14 mouse cellular contexts compared by ENCODE assay signal in genomic region chrX:58033521-58033920, GRCm38 (mm10). TPM values are rescaled to one million over a fixed set of nuclear protein-coding genes. Genes with fewer than 3 reads are reported as not detected.
DNase-seq lines count a peak whose midpoint lies in the region; ATAC-seq and TF ChIP-seq lines count a peak whose summit lies in the region.
"Had no signal": no experiment of that assay in that cellular context is flagged by ENCODE, and none has a peak within 500 bp of the region (broad histone marks: within the 10 kb centered on the region; RNA-seq: fewer than 3 reads in every experiment).

No protein-coding gene starts in this region.

- no peak for TF ChIP-seq POLR2A in cerebellum, adult 2 months (IDR thresholded peaks at IDR 0.05; ENCODE audit: borderline replicate concordance, insufficient read depth, low read length)

- ATAC-seq in hindbrain, embryonic 12.5 days (ENCODE audit: low FRiP score) = no peak
- no peak for ATAC-seq in midbrain, embryonic 12.5 days (ENCODE audit: low FRiP score, low read depth)

- H3K36me3 ChIP-seq in embryonic facial prominence, embryonic 10.5 days (replicated peaks) = no peaks in the 10 kb centered on the region
- H3K36me3 ChIP-seq in hindbrain, embryonic 12.5 days = no peaks in the 10 kb centered on the region
- no peaks in the 10 kb centered on the region for H3K36me3 ChIP-seq in midbrain, embryonic 12.5 days
- H3K36me3 ChIP-seq: embryonic facial prominence, embryonic 13.5 days had no signal

- peak overlapping the region; percentile 40 for H3K9ac ChIP-seq in hindbrain, embryonic 12.5 days
- peak overlapping the region; percentile 73 for H3K9ac ChIP-seq in midbrain, embryonic 12.5 days (replicated peaks)
- H3K9ac ChIP-seq: embryonic facial prominence, embryonic 13.5 days had no signal

- no peaks in the 10 kb centered on the region for H3K9me3 ChIP-seq in embryonic facial prominence, embryonic 10.5 days
- no peaks in the 10 kb centered on the region for H3K9me3 ChIP-seq in hindbrain, embryonic 12.5 days (replicated peaks)
- H3K9me3 ChIP-seq in midbrain, embryonic 12.5 days = no peaks in the 10 kb centered on the region
- H3K9me3 ChIP-seq: embryonic facial prominence, embryonic 13.5 days had no signal

- peak overlapping the region; percentile 34 for H3K4me2 ChIP-seq in hindbrain, embryonic 12.5 days (replicated peaks)
- peak overlapping the region; percentile 56 for H3K4me2 ChIP-seq in midbrain, embryonic 12.5 days (replicated peaks)
- H3K4me2 ChIP-seq: embryonic facial prominence, embryonic 13.5 days had no signal

- peak overlapping the region; percentile 72 for H3K4me3 ChIP-seq in cerebellum, adult 2 months (replicated peaks; ENCODE audit: insufficient read depth, low read depth, low read length)
- peak overlapping the region; percentile 55 for H3K4me3 ChIP-seq in embryonic facial prominence, embryonic 10.5 days
- peak overlapping the region; percentile 43 for H3K4me3 ChIP-seq in hindbrain, embryonic 12.5 days
- peak overlapping the region; percentile 56 for H3K4me3 ChIP-seq in midbrain, embryonic 12.5 days
- H3K4me3 ChIP-seq: embryonic facial prominence, embryonic 13.5 days had no signal

- no peaks in the 10 kb centered on the region; the same call in 1 of the 2 replicates for H3K27me3 ChIP-seq in cerebellum, adult 2 months (ENCODE audit: control insufficient read depth, insufficient read depth, low read length)
- peaks cover 97% of the 10 kb centered on the region for H3K27me3 ChIP-seq in embryonic facial prominence, embryonic 10.5 days (replicated peaks; ENCODE audit: low read depth, poor library complexity, severe bottlenecking)
- peaks cover 19% of the 10 kb centered on the region for H3K27me3 ChIP-seq in hindbrain, embryonic 12.5 days
- H3K27me3 ChIP-seq in midbrain, embryonic 12.5 days = peaks cover 6% of the 10 kb centered on the region; the same call in 1 of the 2 replicates

- no peak for TF ChIP-seq CTCF in cerebellum, adult 2 months (IDR thresholded peaks at IDR 0.05; ENCODE audit: borderline replicate concordance, insufficient read depth, low read depth, low read length)

- 17% methylated on average over 22 of the region's 22 CpGs for whole genome bisulfite sequencing in cerebellum, adult 2 months
- 11% methylated on average over 22 of the region's 22 CpGs for WGBS in embryonic facial prominence, embryonic 10.5 days
- WGBS in hindbrain, embryonic 12.5 days = 23% methylated on average over 22 of the region's 22 CpGs
- WGBS in midbrain, embryonic 12.5 days = 20% methylated on average over 22 of the region's 22 CpGs

- H3K4me1 ChIP-seq in cerebellum, adult 2 months (ENCODE audit: control insufficient read depth, insufficient read depth, low read length) = no peaks in the 10 kb centered on the region
- peaks cover 7% of the 10 kb centered on the region; the same call in 1 of the 2 replicates for H3K4me1 ChIP-seq in embryonic facial prominence, embryonic 10.5 days
- H3K4me1 ChIP-seq in hindbrain, embryonic 12.5 days = no peaks in the 10 kb centered on the region
- no peaks in the 10 kb centered on the region for H3K4me1 ChIP-seq in midbrain, embryonic 12.5 days

- DNase-seq in cerebellum, adult 2 months = peak in 1 of 2 experiments; percentile 14
- DNase-seq in cerebellum, postnatal 4 days (ENCODE audit: low spot score in 2 of 2) = no peak
- peak; percentile 18 for DNase-seq in embryonic facial prominence, embryonic 10.5 days (ENCODE audit: low spot score)
- no peak for DNase-seq in ovary, postnatal 36 days (ENCODE audit: low spot score)
- no peak for DNase-seq in right cerebral cortex, adult 2 months (ENCODE audit: low spot score in 2 of 2)
- no peak for DNase-seq in thymus, postnatal 10 days (ENCODE audit: low spot score in 2 of 2)
- DNase-seq: heart, postnatal 36 days; kidney, postnatal 10 days; thymus, postnatal 25 days had no signal

- no peak overlapping the region; the same call in 1 of the 2 replicates for H3K27ac ChIP-seq in cerebellum, adult 2 months (ENCODE audit: insufficient read depth, low read length)
- no peak overlapping the region for H3K27ac ChIP-seq in embryonic facial prominence, embryonic 10.5 days (replicated peaks)
- no peak overlapping the region for H3K27ac ChIP-seq in hindbrain, embryonic 12.5 days
- peak overlapping the region; percentile 86 for H3K27ac ChIP-seq in midbrain, embryonic 12.5 days (replicated peaks)
- H3K27ac ChIP-seq: embryonic facial prominence, embryonic 13.5 days had no signal

RNA-seq across cellular contexts. Expression of gene Zic3, which starts 11.0 kb away (rescaled TPM):
- polyA plus RNA-seq in cerebellum, adult 2 months (2012; rRNA removed) = 7.4 and 7.7 TPM in 2 replicates
- polyA plus RNA-seq in embryonic facial prominence, embryonic 10.5 days (2016; fragmentation: Nextera tagmentation; extraction: Ambion mirVana) = 5.4 and 5.9 TPM in 2 replicates
- polyA plus RNA-seq in hindbrain, embryonic 12.5 days (2016; fragmentation: Nextera tagmentation; extraction: Ambion mirVana) = 27.5 and 31.5 TPM in 2 replicates
- 38.8 and 49.3 TPM in 2 replicates for polyA plus RNA-seq in midbrain, embryonic 12.5 days (2016; fragmentation: Nextera tagmentation; extraction: Ambion mirVana)
- polyA plus RNA-seq: lung, embryonic 16.5 days; small intestine, adult 2 months had no signal
